Mouse (Mus musculus): Measurements from ENCODE around the gene Slc43a2.

The Slc43a2 gene

DNA sequence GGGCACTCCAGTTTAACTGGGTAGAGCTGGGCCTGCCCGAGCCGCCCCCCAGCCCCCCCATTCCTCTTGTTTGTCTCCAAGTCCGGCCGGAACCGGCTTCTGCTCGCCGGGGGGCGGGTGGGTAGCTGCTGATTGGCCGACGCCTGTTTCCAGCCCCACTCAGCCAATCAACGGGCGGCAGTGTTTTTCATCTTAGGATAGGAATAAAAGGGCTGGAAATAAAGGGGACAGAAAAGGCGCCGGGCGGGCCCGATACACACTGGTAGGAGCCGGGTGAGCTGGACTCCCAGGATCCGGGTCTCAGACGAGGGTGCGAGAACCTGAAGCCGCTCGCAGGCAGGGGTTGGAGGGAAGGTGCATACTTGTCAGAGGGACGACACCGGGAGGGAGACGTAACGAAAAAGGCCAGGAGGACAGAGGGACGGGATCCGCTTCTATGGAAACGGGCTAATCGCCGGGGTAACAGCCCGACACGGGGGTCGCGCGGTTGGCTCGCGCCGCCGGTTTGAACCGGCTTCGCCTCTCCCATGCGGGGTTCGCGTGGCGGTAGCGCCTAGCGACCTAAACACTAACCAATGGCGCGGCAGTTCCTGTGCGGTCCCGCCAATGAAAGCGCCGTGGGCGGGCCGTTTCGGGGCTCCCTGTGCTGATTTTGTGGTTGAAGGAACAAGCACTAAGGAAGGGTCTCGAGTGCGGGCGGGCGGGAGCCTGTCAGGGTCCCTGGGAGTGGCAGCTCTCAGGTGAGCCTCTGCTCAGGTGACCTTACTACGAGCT lies at the start of gene Slc43a2:
Slc43a2 (plus strand) TSS at position 226 of the 774 bp plus-strand sequence.
- peak; percentile 97 to 98 for DNase-seq (ENCODE audit: low spot score in 2 of 2)

- no peak for DNase-seq (ENCODE audit: low spot score in 2 of 2)
These were observed 45.3 kb upstream of the Slc43a2 start for GRCm38 (mm10) chr11:75486192-75486591.

DNA sequence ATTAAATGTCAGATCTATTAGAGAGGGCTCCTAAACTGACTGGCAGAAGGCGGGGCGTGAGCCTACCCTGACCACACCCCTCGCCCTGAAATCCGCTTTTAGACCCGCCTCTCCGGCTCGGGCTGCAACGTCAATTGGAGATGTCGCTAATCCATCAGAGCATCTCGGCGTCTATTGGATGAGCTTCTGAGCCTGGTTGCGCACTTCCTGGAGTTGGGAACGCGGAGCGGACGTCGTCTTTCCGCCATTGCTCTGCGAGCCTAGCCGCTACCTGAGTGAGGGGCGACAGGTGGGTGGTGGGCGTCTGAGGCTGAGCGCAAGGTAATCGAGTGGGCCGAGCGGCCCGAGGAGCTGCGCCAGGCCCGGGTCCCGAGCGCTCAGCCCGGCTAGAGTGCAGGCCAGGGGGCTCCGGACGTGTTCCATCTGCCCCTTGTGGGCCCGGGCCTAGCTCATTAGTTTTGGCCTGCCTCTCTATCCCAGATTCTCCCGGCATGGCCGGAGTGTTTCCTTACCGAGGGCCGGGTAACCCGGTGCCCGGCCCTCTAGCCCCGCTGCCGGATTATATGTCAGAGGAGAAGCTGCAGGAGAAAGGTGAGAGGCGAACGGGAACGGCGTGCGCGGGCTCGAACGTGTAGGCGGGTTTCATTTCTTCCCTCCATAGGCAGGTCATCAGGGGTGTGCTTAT lies 44.8 kb upstream of the Slc43a2 start, which contains the start of gene Prpf8:
Prpf8 (plus strand) TSS at position 216 of the 685 bp plus-strand sequence.
- peak; percentile 96 to 97 for DNase-seq (ENCODE audit: low spot score in 2 of 2)

DNA sequence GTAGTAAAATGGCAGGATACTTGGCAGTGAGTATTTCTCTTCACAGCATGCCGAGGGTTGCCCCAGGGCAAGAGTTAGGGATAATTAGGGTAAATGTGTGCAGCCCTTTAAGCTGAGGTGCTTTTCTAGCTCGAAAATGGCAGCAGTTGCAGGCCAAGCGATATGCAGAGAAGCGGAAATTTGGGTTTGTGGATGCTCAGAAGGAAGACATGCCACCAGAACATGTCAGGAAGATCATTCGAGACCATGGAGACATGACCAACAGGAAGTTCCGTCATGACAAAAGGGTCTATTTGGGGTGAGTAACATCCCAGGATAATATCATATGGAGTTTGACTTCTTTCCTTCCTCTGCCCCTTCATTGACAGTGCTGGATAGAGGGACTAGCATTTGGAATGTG lies 44.0 kb upstream of the Slc43a2 start:
- no peak for DNase-seq (ENCODE audit: low spot score in 2 of 2)

GRCm38 (mm10) chr11:75494296-75495049 lies 37.0 kb upstream of the Slc43a2 start:
- DNase-seq (ENCODE audit: low spot score in 2 of 2), result no peak

DNA sequence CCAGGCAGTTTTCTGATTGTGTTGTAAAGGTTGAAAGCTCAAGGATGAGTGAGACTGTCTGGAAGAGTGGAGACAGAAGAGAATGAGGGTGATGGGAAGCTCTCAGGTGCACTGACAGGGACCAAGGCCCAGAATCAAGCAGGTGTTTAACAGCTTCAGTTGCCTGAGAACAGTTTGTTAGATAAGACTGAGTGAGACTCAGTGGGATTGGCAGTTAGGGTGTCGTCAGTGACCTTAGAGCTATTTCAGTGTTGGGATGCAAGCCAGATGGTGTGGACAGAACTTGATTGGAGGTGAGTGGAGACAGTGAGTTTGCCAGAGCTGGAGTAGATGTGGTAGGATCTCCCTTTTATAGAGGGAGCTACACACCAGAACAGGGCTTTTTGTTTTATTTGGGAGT lies 33.4 kb upstream of the Slc43a2 start:
- no peak for DNase-seq (ENCODE audit: low spot score in 2 of 2)

GRCm38 (mm10) chr11:75508162-75508561 lies 23.3 kb upstream of the Slc43a2 start:
- no peak for DNase-seq (ENCODE audit: low spot score in 2 of 2)

GRCm38 (mm10) chr11:75508904-75509303 lies 22.6 kb upstream of the Slc43a2 start:
- DNase-seq (ENCODE audit: low spot score in 2 of 2), result no peak

- DNase-seq (ENCODE audit: low spot score in 2 of 2), result peak in 1 of 2 experiments; percentile 34
These were observed 21.5 kb upstream of the Slc43a2 start, which contains the start of gene Rilp for GRCm38 (mm10) chr11:75509741-75510626. Rilp (plus strand) TSS chr11:75510094.

GRCm38 (mm10) chr11:75510627-75510993 lies 20.9 kb upstream of the Slc43a2 start:
- DNase-seq (ENCODE audit: low spot score in 2 of 2), result peak; percentile 75 to 82

DNA sequence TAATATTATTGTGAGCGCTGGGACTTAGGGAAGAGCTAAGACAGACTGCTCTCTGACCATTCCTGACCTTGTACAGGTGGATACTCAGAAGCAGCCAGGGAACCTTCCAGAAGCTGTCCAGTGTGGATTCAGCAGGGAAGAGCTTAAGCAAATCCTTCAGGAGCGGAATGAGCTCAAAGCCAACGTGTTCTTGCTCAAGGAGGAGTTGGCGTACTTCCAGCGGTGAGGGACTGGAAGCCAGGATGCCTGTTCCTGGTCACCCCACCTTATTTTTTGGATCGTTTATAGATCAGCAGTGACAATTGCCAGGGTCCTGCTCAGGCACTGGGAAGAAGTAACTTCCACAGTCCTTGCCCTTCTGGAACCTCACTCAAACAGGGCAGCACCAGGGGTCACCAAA lies 20.3 kb upstream of the Slc43a2 start:
- no peak for DNase-seq (ENCODE audit: low spot score in 2 of 2)

DNA sequence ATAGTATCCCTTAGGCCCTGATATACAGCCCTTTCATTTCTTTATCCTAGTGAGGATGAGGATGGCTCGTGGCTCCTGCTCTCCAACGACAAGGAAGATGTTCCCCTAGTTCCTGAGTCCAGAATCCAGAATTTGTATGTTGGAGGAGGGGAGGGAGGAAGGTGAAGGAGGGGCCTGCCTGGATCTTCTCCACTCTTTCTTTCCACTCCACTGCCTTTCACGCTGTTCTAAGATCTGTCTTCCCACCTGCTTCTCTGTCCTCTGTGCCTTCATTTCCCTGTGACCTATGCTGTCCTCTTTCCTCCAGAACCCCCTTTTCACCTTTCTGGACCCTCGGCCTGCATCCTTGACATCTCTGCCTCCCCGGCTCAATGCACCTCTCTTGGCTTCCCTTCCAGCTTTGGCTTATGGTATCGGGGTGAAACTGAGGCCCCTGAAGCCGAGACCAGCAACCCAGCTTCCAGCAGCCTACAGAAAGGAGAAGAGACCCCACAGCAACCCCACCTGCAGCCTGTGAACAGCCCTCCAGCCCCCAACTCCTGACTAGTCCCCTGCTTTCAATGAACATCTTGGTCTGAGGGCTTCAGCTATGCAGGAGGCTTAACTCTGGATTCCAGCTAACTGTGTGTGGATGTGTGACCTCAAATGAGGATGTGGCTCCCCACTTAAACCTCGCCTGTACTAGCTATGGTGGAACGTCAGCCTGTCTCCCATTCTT lies 19.0 kb upstream of the Slc43a2 start:
- DNase-seq (ENCODE audit: low spot score in 2 of 2), result no peak

GRCm38 (mm10) chr11:75513336-75513735 lies 18.2 kb upstream of the Slc43a2 start, which contains the start of gene Scarf1:
Scarf1 (plus strand) TSS chr11:75513540.
- DNase-seq (ENCODE audit: low spot score in 2 of 2), result no peak

- no peak for DNase-seq (ENCODE audit: low spot score in 2 of 2)
These were observed 16.3 kb upstream of the Slc43a2 start for GRCm38 (mm10) chr11:75515186-75515585.

GRCm38 (mm10) chr11:75519834-75520633 lies 11.5 kb upstream of the Slc43a2 start:
- no peak for DNase-seq (ENCODE audit: low spot score in 2 of 2)

GRCm38 (mm10) chr11:75521609-75522008 lies 9.9 kb upstream of the Slc43a2 start:
- no peak for DNase-seq (ENCODE audit: low spot score in 2 of 2)

- no peak for DNase-seq (ENCODE audit: low spot score in 2 of 2)
These were observed 8.7 kb upstream of the Slc43a2 start for GRCm38 (mm10) chr11:75522793-75523192.

GRCm38 (mm10) chr11:75525531-75526125 lies 5.9 kb upstream of the Slc43a2 start:
- DNase-seq (ENCODE audit: low spot score in 2 of 2), result no peak

DNA sequence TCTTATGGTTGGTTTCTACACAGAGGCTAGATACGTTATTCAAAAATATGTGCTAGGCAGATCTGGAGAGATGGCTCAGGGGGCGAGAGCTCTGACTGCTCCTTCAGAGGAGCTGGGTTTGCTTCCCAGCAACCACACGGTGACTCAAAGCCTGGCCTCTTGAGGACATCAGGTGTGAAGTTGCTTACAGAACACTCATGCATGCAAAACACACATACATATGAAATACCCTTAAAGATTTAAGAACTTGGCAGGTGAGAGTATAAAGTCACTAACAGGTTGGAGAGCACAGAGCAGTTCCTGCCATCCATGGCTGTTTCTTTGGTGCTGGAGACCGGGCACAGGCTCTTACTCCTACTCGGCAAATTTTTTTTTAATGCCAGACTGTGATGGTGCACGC lies 4.6 kb upstream of the Slc43a2 start:
- DNase-seq (ENCODE audit: low spot score in 2 of 2), result no peak
